Mouse (Mus musculus): ENCODE measurements around the gene Olfr596.
"Not testable (repeated sequence)": the region's sequence is repeated elsewhere in the genome, so short reads cannot be mapped to it uniquely, and the experiment has no call there.

The Olfr596 gene

GRCm38 (mm10) chr7:103305348-103305747 is at the start of gene Olfr596:
Gene Olfr596 (plus strand): TSS chr7:103305648.
- not testable (repeated sequence) for DNase-seq (ENCODE audit: low read depth, low spot score)

- DNase-seq (ENCODE audit: low read depth, low spot score), result not testable (repeated sequence)
Observed at GRCm38 (mm10) chr7:103316015-103316414, 10.6 kb downstream of the Olfr596 start, which contains the start of gene Olfr597. Gene Olfr597 (plus strand): TSS chr7:103316315.

DNA sequence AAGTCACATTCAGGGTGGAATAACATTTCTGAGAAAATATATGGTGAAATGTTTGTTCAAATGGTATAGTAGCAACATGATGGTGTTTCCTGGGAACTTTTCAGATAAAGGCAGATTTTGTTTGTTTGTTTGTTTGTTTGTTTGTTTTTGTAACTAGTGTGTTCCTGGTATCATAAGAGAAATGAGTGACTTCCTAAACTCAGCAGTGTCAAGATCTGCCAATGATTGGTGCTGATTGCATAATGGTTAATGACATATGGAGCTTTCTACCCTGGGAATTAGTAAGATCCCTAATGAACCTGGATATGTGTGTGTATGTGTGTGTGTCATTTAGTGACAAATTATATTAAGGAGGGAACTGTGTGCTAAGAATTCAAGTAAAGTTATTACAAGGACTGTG is 17.8 kb downstream of the Olfr596 start, which contains the start of gene Olfr598:
TSS of gene Olfr598 (plus strand) at position 301 of the 400 bp plus-strand sequence.
- DNase-seq (ENCODE audit: low read depth, low spot score), result no peak

GRCm38 (mm10) chr7:103335617-103336016 is 30.2 kb downstream of the Olfr596 start, which contains the start of gene Olfr599:
Gene Olfr599 (plus strand): TSS chr7:103335917.
- DNase-seq (ENCODE audit: low read depth, low spot score), result no peak

DNA sequence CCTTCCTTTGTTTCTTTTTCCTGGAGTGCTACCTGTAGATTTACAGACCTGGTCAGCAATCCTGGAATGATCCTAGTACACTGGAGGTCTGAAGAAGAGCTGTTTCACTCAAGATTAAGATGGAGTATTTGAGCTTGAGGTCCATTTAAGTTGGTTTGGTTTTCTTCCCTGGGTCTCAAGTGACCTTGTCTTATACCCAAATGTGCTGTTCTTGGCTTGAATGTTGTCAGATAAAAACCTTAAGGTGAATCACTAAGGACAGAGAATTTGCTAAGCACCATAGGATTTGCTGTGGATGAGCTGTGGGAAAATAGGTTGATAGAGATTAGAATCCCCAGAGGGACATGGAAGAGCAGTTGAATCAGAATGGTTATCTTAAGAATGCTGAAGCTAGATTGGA is 44.1 kb downstream of the Olfr596 start, which contains the start of gene Olfr600:
TSS of gene Olfr600 (minus strand) at position 101 of the 400 bp plus-strand sequence.
- no peak for DNase-seq (ENCODE audit: low read depth, low spot score)
